Mouse (Mus musculus) midbrain, embryonic 16.5 days (tissue): ENCODE measurements around the gene Gm20388. TPM values are rescaled to one million over a fixed set of nuclear protein-coding genes. Genes with fewer than 3 reads are reported as not detected.
"Not testable (repeated sequence)": the region's sequence is repeated elsewhere in the genome, so short reads cannot be mapped to it uniquely, and the experiment has no call there.

Experiments
- ATAC-seq: fragments of 200-750 bp; cut with Nextera tagmentation; 2 replicates; pipeline ENCODE4 v1.8.0; 2017; ENCODE audit warnings: moderate TSS enrichment
- H3K27ac ChIP-seq: fragments of 300-500 bp; sonication (generic); 2 replicates; pipeline ENCODE4 v1.5.1; 2014; ENCODE audit warnings: mild to moderate bottlenecking, low read length, mixed read lengths
- H3K27me3 ChIP-seq: fragments of 300-500 bp; sonication (generic); 2 replicates; pipeline ENCODE4 v1.6.1; 2014; ENCODE audit warnings: low read depth, low read length, mixed read lengths; ENCODE audit not compliant: control insufficient read depth, insufficient read depth
- H3K36me3 ChIP-seq: fragments of 300-500 bp; sonication (generic); 2 replicates; pipeline ENCODE4 v1.6.1; 2014; ENCODE audit warnings: mild to moderate bottlenecking, low read length, moderate library complexity, mixed read lengths; ENCODE audit not compliant: control insufficient read depth, insufficient read depth
- H3K4me1 ChIP-seq: fragments of 300-500 bp; sonication (generic); 2 replicates; pipeline ENCODE4 v1.6.1; 2014; ENCODE audit warnings: mild to moderate bottlenecking, low read length, mixed read lengths; ENCODE audit not compliant: control insufficient read depth, insufficient read depth
- H3K4me2 ChIP-seq: fragments of 300-500 bp; sonication (generic); 2 replicates; pipeline ENCODE4 v1.6.1; 2014; ENCODE audit warnings: mild to moderate bottlenecking, low read length, mixed read lengths
- H3K4me3 ChIP-seq: fragments of 300-500 bp; sonication (generic); 2 replicates; pipeline ENCODE4 v1.5.1; 2014; ENCODE audit warnings: low read depth, mild to moderate bottlenecking, low read length, moderate library complexity, mixed read lengths
- H3K9ac ChIP-seq: fragments of 300-500 bp; sonication (generic); 2 replicates; pipeline ENCODE4 v1.6.1; 2014; ENCODE audit warnings: low read depth, low read length, mixed read lengths
- H3K9me3 ChIP-seq: fragments of 300-500 bp; sonication (generic); replicated peaks from 2 replicates; pipeline ENCODE4 v1.6.1; 2014; ENCODE audit warnings: mild to moderate bottlenecking, low read length, mixed read lengths; ENCODE audit not compliant: control insufficient read depth, poor library complexity, severe bottlenecking
- WGBS: fragments of 180-500 bp; shearing (Covaris S2); extraction: QIAGEN DNeasy Blood & Tissue Kit; methylation state at CpG from one replicate; pipeline ENCODE4 v1.1.7; 2014; 5-methylcytosine and 5-hydroxymethylcytosine counted together
- polyA plus RNA-seq: library from polyadenylated mRNA; unstranded; fragments of >200 nt; fragmentation: Nextera tagmentation; extraction: Ambion mirVana; gene quantifications from 2 replicates; pipeline ENCODE4 v1.2.1, GENCODE M21; 2015

Gene Gm20388
- polyA plus RNA-seq, 1 experiment from 2014 or later = 7.5 TPM

DNA sequence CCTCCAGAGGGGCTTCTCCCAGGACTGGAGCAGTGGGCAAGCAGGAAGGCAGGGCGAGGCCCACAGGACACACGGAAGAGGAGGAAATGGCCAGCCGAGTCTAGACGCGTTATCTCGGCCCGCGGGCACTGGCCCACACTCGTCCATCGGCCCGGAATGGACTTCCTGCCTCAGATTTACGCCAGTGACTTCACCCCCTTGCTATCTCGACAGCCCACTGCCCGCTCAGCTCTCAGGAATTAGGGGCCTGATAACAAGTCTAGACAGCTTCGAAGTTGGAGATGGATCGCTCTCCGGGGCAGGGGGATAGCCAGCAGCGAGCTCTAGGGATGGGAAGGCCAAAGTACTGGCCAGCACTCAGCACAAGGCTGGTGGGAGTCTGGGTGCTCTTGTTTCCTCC is 1405.4 kb downstream of the Gm20388 start:
- ATAC-seq = no peak
- no peak overlapping the region for H3K4me3 ChIP-seq
- H3K27ac ChIP-seq = no peak overlapping the region
- no peaks in the 10 kb centered on the region for H3K9me3 ChIP-seq
- no peak overlapping the region for H3K4me2 ChIP-seq
- no peaks in the 10 kb centered on the region for H3K27me3 ChIP-seq
- no peak overlapping the region for H3K9ac ChIP-seq
- H3K36me3 ChIP-seq = no peaks in the 10 kb centered on the region
- H3K4me1 ChIP-seq = peaks cover 3% of the 10 kb centered on the region; the same call in 1 of the 2 replicates
- 91% methylated on average over 18 of the region's 18 CpGs for WGBS

DNA sequence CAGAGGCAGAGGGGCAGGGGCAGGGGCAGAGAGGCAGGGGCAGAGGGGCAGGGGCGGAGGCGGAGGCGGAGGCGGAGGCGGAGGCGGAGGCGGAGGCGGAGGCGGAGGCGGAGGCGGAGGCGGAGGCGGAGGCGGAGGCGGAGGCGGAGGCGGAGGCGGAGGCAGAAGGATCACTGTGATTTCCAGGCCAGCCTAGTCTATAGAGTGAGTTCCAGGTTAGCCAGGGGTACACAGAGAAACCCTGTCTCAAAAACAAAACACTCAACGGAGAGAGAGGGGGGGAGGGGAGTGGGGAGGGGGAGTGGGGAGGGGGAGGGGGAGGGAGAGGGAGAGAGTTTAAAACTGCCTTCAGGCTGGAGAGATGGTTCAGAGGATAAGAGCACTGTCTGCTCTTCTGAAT is 1408.1 kb downstream of the Gm20388 start:
- ATAC-seq, H3K4me1 ChIP-seq, H3K9me3 ChIP-seq, H3K27ac ChIP-seq, H3K9ac ChIP-seq, H3K36me3 ChIP-seq, H3K27me3 ChIP-seq, H3K4me3 ChIP-seq, H3K4me2 ChIP-seq: not testable (repeated sequence)
- no CpG with 5 or more reads among the region's 19 CpGs for WGBS

DNA sequence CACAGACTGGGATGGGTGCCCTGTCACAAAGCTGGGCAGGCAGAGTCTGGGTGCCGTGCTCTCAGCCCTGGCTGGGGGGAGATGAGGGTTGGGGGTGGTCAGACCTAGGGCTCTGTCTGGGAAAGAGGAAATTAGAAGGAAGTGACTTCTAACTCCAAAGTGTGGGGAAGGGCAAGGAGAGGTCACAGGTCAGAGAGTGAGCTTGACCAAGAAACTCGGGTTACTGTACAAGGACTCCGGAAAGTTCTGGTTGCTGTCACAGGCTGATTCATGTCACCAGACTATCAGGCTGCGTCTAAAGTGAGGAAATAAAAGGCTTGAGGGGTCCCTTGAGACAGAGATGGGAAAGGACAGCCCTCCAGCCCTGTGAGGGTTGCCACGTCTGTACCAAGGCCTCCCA is 1408.8 kb downstream of the Gm20388 start:
- no peaks in the 10 kb centered on the region for H3K36me3 ChIP-seq
- no peak overlapping the region for H3K27ac ChIP-seq
- 83% methylated on average over 5 of the region's 5 CpGs for WGBS
- H3K9ac ChIP-seq = no peak overlapping the region
- H3K9me3 ChIP-seq = no peaks in the 10 kb centered on the region
- no peak overlapping the region for H3K4me2 ChIP-seq
- ATAC-seq = no peak
- H3K27me3 ChIP-seq = no peaks in the 10 kb centered on the region
- no peaks in the 10 kb centered on the region for H3K4me1 ChIP-seq
- H3K4me3 ChIP-seq = no peak overlapping the region

DNA sequence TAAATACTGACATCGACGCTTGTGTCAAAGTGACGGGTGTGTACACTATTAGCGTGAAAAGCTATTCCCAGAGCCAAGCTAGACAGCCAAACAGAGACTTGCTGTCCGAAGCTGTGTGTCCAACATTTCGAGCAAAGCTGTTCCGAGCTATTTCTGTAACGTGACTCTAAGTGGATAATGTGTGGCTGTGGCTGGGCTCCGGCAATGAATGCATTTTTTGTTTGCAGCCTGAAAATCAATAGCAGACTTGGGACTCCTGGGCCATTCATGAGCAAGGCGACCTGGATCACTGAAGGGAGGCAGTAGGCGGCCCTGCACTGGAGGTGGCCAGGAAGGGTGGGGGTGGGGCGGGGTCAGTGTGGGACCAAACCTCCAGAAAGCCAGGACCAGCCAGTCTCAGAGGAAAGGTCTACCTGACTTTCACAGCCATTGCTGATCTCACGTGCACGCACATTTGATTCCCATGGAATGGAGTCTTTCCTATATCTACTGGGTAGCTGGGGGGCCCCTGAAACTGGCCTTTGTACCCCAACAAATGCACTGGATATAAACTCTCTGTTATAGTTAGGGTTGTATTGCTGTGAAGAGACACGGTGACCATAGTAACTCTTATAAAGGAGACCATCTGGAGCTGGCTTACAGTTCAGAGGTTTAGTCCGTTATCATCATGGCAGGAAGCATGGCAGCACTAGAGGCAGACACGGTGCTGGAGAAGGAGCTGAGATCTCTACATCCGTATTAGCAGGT is 1415.7 kb downstream of the Gm20388 start:
- no peak overlapping the region for H3K4me2 ChIP-seq
- H3K9ac ChIP-seq = no peak overlapping the region
- H3K9me3 ChIP-seq = no peaks in the 10 kb centered on the region
- H3K4me3 ChIP-seq = no peak overlapping the region
- WGBS = 59% methylated on average over 18 of the region's 18 CpGs
- no peaks in the 10 kb centered on the region for H3K36me3 ChIP-seq
- H3K27me3 ChIP-seq = no peaks in the 10 kb centered on the region
- no peak for ATAC-seq
- H3K27ac ChIP-seq = no peak overlapping the region
- H3K4me1 ChIP-seq = no peaks in the 10 kb centered on the region

- 59% methylated on average over 8 of the region's 8 CpGs for WGBS
- H3K4me2 ChIP-seq = no peak overlapping the region
- no peak overlapping the region for H3K4me3 ChIP-seq
- peaks cover 4% of the 10 kb centered on the region; the same call in 1 of the 2 replicates for H3K4me1 ChIP-seq
- no peaks in the 10 kb centered on the region for H3K27me3 ChIP-seq
- H3K9me3 ChIP-seq = 0 out of 2 replicates have a peak, but pooled peaks cover 4% of the 10 kb centered on the region
- no peak overlapping the region for H3K27ac ChIP-seq
- ATAC-seq = no peak
- no peak overlapping the region for H3K9ac ChIP-seq
- no peaks in the 10 kb centered on the region for H3K36me3 ChIP-seq
Measured at GRCm38 (mm10) chr8:121332436-121332835, 1421.8 kb downstream of the Gm20388 start.

DNA sequence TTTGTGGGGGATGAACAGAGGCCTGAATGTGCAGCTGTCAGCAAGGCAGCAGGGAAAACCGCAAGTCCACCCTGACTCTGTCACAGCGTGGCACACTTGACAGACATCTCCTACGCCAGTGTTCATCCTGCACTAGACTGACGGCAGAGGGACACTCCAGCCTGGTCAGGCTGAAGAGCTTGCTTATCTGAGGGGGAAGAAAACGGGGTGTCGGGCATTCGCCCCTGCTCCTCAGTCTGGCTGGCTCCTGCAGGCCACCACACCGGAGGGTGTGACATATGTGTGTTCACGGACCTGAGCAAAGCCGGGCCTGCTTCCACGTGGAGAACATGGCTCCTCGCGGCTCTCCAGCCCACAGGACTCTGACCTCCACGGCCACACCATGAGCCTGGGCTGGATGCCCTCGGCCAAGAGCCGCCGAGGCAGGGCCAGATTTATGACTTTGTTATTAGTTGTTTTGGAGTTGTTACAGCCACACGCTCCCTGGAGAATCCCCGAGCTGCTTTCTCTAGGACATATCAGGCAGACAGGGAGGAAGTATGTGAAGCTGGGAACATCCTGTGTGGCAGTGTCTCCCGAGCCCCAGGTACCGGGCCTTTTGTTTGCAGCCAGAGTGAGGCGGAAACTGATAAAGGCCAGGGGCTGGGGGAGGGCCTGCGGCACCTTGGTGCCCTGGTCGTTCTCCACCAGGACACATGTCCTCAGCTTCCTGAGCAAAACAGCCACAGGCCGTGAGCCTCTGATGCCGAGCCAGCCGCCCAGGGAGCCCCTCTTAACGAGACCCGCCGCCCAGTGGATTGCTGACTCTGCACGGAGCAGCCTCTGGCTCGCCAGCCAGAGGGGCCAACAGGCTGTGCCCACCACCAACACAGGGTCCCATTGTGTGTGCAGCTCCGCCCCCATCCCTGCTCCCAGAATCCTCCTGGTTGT is 1424.1 kb downstream of the Gm20388 start:
- 68% methylated on average over 33 of the region's 33 CpGs for WGBS
- peaks cover 4% of the 10 kb centered on the region; the same call in 1 of the 2 replicates for H3K4me1 ChIP-seq
- H3K4me3 ChIP-seq = no peak overlapping the region
- H3K4me2 ChIP-seq = no peak overlapping the region
- 0 out of 2 replicates have a peak, but pooled peaks cover 4% of the 10 kb centered on the region for H3K9me3 ChIP-seq
- no peak for ATAC-seq
- H3K36me3 ChIP-seq = no peaks in the 10 kb centered on the region
- peak overlapping the region; percentile 42 for H3K27ac ChIP-seq
- peak overlapping the region; percentile 34; the same call in 1 of the 2 replicates for H3K9ac ChIP-seq
- H3K27me3 ChIP-seq = no peaks in the 10 kb centered on the region

DNA sequence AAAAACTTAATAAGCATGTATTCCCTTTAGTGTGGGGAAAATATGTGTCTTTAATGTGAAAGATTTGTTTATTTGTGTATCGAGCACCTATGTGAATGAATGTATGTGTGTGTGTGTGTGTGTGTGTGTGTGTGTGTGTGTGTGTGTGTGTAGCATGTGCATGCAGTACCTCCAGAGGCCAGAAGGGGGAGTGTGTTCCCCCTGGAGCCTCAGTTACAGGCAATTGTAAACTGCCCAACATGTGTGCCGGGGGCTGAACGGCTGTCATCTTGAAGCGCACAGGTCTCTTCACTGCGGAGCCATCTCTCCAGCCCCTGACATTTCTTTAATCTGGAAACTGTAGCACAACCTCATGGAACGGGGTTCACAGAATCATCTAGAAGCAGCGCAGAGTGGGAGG is 1425.0 kb downstream of the Gm20388 start:
- Histone ChIP-seq H3K9me3 (0 out of 2 replicates have a peak, but pooled peaks cover 4% of the 10 kb centered on the region), H3K27me3 (no peaks in the 10 kb centered on the region), H3K4me2 (no peak overlapping the region), H3K4me1 (peaks cover 4% of the 10 kb centered on the region; the same call in 1 of the 2 replicates), H3K27ac (no peak overlapping the region), H3K36me3 (no peaks in the 10 kb centered on the region), H3K4me3 (no peak overlapping the region), H3K9ac (no peak overlapping the region)
- WGBS = 99% methylated on average over 7 of the region's 7 CpGs
- no peak for ATAC-seq

DNA sequence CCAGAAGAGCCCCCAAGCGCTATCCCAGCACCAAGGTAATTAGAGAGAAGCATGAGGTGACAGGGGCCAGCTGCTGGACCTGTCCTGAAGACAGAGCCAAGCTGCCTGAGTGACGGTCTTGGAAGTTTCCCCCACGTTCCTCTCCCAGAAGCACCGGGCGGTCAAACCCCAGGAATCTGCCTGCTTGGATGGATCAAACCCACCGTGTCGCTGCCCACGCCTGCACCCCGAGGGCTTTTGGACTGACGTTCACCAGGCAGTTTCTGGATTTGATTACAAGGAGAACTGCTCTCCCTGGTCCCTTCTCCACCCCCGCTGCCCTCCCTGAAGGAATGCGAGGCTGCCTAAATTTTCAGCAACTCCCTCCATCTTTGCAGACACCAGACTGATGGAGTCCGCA is 1432.3 kb downstream of the Gm20388 start:
- H3K9me3 ChIP-seq = no peaks in the 10 kb centered on the region
- no peaks in the 10 kb centered on the region for H3K4me1 ChIP-seq
- no peak overlapping the region for H3K27ac ChIP-seq
- H3K36me3 ChIP-seq = no peaks in the 10 kb centered on the region
- no peak overlapping the region for H3K4me3 ChIP-seq
- ATAC-seq = no peak
- WGBS = 70% methylated on average over 13 of the region's 13 CpGs
- no peaks in the 10 kb centered on the region for H3K27me3 ChIP-seq
- H3K4me2 ChIP-seq = no peak overlapping the region
- H3K9ac ChIP-seq = no peak overlapping the region

GRCm38 (mm10) chr8:121344486-121344885 is 1433.8 kb downstream of the Gm20388 start:
- no peak for ATAC-seq
- no peak overlapping the region for H3K9ac ChIP-seq
- no peak overlapping the region for H3K27ac ChIP-seq
- WGBS = 89% methylated on average over 9 of the region's 9 CpGs
- no peak overlapping the region for H3K4me2 ChIP-seq
- H3K36me3 ChIP-seq = no peaks in the 10 kb centered on the region
- no peaks in the 10 kb centered on the region for H3K27me3 ChIP-seq
- no peak overlapping the region for H3K4me3 ChIP-seq
- no peaks in the 10 kb centered on the region for H3K4me1 ChIP-seq
- H3K9me3 ChIP-seq = no peaks in the 10 kb centered on the region
